Mouse (Mus musculus): ENCODE data around the gene Ddx60.
A peak's percentile ranks its signal among the peaks of the same experiment; 100 is the strongest.
"Not testable (repeated sequence)": the region's sequence is repeated elsewhere in the genome, so short reads cannot be mapped to it uniquely, and the experiment has no call there.

Ddx60 gene

DNA sequence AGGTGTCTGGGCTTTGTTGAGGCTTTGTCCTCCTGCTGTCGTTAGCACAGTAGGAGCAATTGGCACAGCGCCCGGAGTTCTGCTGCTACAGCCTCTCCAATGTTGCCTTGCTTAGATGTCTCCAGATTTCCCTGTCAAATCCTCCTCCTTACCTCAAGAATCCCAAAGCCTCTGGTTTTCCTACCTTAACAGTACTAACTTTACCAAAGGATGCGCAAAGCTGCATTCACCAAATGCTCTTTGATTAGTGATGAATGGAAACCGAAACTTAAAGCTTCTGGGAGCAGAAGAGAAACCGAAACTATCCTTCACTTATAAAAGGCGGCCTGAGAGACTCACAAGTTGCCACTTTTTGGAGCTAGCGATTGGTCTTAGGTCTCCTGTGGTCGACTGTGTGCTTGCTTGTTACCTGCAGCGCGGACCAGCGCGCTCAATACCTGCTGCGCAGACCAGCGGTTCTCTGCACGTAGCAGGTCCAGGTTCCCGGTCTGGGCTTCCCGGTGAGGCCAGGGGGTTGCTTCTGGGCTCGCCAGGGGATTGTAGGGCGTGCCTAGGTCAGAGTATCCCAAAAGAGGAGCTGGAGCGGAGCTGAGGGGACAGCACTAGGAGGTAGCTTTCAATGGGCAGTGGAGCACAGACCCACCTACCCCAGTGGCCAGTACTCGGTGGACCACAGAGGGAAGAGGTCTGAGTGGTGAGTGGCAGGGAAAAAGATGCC, at the start of gene Ddx60:
TSS of gene Ddx60 (plus strand) at position 311 of the 718 bp plus-strand sequence.
- peak; percentile 34 to 40 for DNase-seq

- peak; percentile 15 to 48 for DNase-seq
Observed at GRCm38 (mm10) chr8:61894062-61894461, 33.8 kb upstream of the Ddx60 start.

- DNase-seq, result no peak
Observed at GRCm38 (mm10) chr8:61896742-61897141, 31.1 kb upstream of the Ddx60 start.

DNA sequence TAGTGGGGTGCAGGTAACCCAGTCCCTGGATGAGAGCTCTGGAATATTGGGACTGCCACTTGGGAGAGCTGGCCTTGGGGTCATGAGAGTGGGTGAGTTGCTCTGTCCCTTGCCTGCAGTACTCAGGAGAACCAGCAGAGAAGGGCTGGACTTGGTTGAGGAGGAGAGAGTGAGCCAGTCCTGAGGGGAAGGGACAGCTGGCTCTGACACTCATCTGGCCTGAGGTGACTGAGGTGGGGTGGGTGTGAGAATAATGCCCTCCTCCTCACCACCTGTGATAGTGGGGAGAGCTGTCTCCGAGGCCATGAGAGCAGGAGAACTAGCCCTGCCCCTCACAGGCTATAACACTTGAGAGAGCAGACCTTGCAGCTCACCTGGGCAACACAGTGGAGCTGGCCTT, 30.5 kb upstream of the Ddx60 start:
- no peak for DNase-seq

DNA sequence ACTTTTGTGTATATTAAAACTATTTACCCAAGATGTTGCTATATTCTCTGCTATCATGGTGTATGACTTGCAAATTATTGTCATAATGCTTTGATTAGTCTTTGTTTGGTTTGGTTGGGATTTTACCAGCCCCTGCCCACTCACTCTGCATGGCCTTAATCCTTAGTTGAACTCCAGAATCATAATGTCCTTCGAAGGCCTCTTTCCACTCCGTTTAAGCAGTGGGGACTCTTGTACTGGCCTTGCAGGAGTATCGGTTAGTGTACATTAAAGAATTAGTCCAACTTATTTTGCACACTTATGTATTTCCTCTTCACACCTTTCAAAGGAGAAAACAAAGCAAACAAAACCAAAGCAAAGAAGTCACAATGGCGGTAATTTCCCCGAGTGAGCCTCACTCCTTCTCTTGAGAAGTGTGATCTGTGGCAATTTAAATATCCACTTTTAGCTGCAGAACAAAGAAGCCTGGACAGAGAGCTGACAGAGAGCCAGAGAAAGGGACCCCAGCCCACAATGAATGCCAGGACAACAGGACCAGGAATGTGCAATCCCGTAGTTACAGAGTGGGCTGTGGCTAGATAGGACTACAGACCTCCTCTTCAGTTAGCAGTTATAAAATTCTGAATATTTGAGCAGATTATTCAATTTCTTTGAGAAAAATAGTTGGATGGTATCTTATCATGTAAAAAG, 26.7 kb upstream of the Ddx60 start:
- DNase-seq, result no peak

DNA sequence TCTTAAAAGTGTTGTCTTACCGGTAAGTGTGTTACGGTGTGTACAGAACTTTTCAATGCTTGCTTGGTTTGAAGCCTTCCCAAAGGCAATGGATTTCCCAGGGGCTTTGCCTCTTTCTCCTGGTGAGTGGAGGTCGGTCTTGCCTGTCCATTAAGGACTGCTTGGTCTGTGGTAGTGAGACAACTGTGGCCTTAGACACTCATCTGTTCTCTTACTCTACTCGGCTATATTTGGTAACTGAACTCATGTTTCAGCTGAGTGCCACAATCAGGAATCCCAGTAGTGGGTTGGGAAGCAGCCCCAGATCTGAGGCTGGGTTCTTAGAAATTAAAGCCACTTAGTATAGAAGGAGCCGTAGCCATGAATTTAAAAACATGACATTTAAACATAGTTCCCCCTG, 25.4 kb upstream of the Ddx60 start, which contains the start of gene Palld:
TSS of gene Palld (minus strand) at position 170 of the 400 bp plus-strand sequence.
- no peak for DNase-seq

DNA sequence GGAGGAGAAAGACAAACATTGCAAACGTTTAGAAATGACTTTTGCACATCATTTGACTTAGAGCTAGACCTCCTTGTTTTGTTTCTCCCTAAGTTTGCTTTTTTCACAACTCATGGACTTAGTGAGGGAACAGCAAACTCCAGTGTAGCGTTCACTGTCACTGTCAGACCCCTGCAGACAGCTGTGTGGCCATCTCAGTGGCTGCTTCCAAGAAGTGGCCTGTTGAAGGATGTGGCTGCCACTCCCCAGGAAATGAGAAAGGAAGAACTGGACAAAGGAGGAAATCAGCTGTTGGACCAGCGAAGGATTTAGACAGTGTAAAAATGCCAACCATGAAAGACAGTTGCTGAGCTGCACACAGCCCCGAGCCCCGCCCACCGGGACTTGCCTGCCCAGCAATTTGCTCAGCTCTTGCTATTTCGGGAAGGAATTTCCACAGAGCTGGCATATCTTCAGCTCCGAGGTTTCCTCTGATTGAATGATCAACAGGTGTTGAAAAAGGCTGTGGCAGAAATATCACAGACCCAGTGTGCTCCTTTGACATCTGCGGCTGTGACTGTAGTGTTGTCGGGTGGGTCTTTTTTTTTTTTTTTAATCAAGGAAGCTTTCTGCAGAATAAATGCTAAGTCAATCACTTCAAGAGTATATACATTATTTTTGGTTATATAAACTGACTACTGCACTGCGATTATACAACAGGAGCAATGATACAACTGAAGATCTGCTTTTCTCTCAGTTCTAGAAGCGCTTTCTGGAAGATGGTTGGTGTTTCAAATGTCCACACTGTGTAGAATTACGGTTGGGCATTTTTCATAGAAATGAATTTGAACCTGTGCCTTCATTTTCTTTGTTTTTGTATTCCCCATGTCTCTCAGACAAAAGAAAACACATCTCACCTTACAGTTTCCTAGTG, 19.3 kb upstream of the Ddx60 start:
- peak; percentile 9 for DNase-seq

DNA sequence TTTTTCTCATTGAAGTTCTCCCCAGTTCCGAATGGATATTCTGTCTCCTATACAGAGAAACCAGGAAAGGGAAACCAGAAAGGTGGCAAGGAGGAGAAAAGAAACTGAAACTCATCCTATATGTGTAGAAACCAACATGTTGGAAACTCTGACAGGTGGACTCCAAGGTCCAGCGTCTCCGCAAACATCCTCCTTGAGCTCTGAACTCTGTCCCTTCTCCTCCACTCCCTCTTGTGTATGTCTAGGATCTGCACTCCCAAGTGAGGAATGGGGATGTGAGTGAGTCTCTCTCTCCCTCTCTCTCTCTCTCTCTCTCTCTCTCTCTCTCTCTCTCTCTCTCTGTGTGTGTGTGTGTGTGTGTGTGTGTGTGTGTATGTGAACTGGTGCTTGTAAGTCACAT, 18.6 kb upstream of the Ddx60 start:
- no peak for DNase-seq

- no peak for DNase-seq
Observed at GRCm38 (mm10) chr8:61912817-61913216, 15.1 kb upstream of the Ddx60 start.

DNA sequence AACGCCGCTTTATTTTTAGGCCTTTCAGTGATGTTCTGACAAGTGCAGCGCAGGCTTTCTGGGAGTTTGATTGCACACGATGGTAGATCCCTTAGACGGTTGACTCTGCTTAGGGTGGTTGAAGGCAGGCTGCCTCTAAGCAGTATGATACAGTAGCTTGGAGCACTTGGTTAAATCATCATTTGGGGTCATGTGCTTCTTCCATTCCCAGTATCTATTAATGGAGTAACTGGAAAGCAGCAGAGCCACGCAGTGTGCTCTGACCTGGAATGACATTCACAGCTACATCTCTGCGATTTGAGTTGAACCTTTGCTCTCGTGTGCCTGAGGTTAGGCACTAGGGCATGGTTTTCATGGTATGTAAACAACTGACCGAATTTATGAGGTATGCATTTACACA, 13.9 kb upstream of the Ddx60 start:
- DNase-seq, result no peak

- no peak for DNase-seq
Observed at GRCm38 (mm10) chr8:61917287-61917686, 10.6 kb upstream of the Ddx60 start.

- no peak for DNase-seq
Observed at GRCm38 (mm10) chr8:61919145-61919788, 8.6 kb upstream of the Ddx60 start.

GRCm38 (mm10) chr8:61920389-61920788, 7.5 kb upstream of the Ddx60 start:
- DNase-seq, result no peak

- no peak for DNase-seq
Observed at GRCm38 (mm10) chr8:61921454-61922054, 6.3 kb upstream of the Ddx60 start.

DNA sequence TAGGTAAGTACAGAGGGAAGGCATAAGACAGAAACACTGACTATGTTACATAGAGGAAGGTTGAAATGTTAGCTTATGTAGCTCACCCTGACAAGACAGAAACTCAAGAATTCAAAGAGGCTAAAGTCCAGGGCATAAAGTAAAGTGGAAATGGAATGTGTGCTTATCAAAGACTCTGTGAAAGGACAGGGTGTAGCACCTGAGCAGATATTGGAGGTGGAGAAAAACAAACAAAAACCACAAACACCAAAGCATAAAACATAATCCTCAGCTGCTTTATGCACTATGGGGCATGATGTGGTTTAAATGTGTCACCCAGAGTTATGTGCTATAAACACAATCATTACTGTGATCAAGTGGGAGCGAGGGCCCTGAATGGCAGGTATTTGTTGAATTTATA, 3.4 kb upstream of the Ddx60 start:
- DNase-seq, result no peak

DNA sequence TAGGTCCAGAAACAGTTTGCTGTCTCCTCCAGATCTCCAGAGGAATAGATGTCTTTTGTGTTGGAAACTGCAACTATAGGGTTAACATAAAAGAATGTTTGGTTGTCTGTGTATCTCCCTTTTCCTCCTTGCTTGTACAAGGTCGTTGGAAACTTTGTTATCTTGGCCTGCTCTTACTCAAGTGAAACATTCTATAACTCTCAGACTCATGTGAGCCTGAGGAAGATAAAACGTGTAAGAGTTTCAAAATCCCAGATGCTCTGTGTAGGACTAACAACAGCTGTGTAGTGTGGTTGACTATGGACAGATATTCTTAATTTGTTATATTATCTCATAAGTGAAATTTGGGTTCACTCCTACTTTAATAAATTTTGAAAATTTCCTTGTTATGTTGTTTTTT, 5.4 kb downstream of the Ddx60 start:
- DNase-seq, result no peak

DNA sequence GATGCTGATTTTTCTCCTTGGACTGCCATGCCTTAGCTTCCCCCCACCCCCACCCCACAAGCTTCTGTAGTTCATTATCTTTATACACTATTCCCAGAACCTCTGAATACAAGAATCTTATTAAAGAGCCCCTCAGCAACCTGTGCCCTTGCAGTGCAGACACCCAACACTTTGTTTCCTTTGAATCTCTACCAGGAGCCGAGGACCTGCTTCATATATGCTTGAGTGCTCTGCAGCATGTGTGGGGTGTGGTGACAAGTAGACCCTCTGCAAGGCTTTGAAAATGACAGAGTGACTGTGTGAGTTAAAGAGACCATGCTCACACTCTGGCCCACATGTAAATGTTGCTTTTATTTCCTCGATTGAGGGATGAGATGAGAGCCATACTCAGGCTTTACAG, 9.7 kb downstream of the Ddx60 start:
- no peak for DNase-seq

DNA sequence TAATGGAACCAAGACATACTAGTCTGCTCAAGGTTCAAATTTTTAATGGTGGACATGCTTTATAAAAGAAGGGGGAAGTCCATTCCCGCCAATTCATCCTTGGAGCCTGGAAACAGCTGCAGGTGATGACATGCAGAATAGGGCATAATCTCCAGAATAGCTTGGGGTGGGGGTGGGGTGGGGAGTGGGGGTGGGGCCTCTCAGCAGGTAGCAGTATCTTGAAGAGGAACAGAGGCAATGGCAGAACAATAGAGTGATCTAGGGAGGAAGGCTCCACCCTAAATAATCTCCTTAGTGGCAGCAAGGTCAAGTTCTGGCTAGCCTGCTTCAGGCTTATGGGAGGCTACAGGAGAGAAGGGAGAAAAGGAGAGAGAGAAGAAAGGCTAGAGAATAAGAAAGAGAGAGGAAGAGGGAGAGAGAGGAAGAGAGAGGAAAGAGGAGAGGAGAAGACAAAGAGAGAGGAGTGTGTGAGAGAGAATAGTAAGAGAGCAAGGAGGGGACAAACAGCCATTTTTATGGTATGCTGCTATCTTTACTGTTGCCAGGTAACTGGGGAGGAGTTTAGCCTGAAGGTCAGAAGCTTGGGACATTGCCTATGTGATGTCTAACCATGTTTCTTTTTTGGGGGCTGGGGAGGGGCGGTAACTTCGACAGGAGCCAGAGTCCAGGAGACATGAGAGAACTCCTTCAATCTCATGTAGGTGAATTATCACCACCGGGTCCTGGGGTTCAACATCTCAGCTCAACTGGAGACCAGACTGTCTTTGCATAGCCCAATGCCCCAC, 36.9 kb downstream of the Ddx60 start:
- DNase-seq, result not testable (repeated sequence)

DNA sequence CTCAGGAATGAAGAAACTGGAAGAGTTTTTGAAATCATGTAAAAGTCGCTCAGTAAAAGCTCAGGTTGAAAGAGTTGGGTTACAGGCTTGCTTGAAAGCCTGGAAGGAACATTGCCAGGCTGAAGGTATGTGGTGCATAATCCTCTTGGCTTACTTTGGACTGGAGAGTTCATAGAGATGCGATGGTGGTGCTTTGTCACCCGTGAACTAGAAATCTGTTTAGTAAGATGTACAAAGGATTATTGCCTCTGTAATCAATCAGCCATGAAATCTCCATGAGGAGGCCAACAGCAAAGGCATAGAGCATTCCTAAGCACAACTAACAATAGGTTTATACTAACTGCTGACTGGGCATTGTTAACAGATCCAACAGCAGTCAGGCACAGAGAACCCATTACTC, 41.7 kb downstream of the Ddx60 start:
- no peak for DNase-seq

DNA sequence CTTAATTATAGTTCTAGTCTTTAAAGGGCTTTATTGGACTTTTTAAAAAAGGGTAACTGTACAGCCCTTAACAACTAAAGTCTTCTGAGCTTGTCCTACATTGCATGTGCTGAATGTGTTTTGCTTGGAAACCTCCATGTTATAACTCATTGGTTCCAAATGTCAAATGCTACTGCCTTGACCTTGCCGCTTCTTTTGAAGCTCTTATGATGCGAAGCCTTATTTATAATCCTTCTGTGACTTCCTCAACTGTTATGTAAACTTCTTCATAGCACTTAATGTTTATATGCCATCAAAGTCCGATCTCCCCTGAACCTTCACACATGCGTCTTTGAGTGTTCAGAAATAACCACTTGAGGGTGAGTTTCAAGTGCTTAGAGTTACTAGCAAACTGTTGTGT, 57.1 kb downstream of the Ddx60 start:
- peak in 1 of 2 experiments; percentile 2 for DNase-seq

DNA sequence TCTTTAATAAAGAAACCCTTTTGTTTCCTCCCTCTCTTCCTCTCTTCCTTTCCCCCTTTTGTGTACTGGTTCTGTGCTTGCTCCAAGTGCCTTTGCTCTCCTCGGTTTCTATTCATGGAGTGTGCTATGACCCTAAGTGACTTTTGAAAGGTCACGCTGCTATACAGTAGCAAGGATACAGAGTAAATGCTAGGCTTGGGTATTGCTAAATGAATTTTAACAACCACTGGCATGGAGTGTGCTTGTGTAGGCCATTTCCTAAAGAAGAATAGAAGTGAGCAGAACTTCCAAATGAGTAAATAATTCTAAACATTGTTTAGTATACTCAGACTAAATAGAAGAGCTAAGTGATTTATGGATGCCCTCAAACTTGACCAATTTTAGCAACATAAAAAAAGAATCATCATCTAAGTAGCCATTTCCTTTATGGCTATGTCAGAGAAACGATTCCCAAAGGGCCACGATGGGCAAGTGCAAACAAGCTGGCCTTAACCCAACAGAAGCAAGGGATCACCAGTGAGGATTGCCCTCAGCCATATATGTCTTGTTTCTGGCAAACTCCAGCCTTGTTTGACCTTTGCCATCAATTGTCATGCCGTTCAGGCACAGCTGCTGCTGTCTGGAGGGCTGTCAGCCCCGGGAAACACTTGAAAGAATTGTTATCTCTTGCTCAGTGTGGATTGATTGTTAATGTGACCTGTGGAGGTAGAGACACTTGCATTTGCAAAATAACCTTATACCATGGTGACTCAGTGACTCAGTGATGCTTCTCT, 58.0 kb downstream of the Ddx60 start:
- peak; percentile 1 to 14 for DNase-seq

Data from kidney, adult 8-10 months (tissue).